Mouse (Mus musculus) stomach, postnatal 0 days (tissue): Measurements from ENCODE around the gene Lrig3.

Source experiments
- CTCF ChIP-seq: IDR thresholded peaks from 2 replicates; pipeline ENCODE4 v1.5.1; 2016; ENCODE audit warnings: antibody characterized with exemption, low read depth, mild to moderate bottlenecking, moderate library complexity
- EP300 ChIP-seq: optimal IDR thresholded peaks from 2 replicates; pipeline ENCODE3; 2016; ENCODE audit warnings: antibody characterized with exemption

DNA sequence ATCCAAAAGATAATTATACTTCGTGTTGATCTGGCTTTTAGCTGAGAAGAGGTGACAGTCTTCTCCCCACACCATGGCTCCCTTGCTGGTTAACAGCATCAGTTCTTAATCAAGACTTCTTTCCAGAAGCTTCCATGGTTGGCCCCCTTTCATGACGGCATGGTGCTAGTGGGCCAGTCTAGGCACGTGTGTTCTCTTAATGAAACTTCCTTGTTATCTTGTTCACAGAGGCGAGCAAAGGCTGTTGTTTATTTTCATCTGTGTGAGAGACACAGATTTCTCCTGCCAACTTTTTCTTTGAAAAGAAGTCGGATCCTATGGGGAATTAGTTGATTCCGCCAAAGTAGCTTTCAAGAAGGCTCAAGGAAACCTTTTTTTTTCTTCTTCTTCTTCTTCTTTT is 21.3 kb downstream of the Lrig3 start:
- TF ChIP-seq CTCF = no peak
- no peak for TF ChIP-seq EP300
